Mouse (Mus musculus) C2C12 (cell line): ENCODE results near the gene Ctbp1. TPM values are rescaled to one million over a fixed set of nuclear protein-coding genes. Genes with fewer than 3 reads are reported as not detected.

Source experiments
- H3K27me3 ChIP-seq: one replicate; pipeline ENCODE4 v1.6.1; 2011; ENCODE audit not compliant: control insufficient read depth, insufficient read depth, insufficient read length
- H3K36me3 ChIP-seq: one replicate; pipeline ENCODE4 v1.6.1; 2011; ENCODE audit not compliant: control insufficient read depth, insufficient read depth
- H3K4me3 ChIP-seq: one replicate; pipeline ENCODE4 v1.5.1; 2011; ENCODE audit warnings: mild to moderate bottlenecking, control low read depth; ENCODE audit not compliant: poor library complexity, insufficient read depth, severe bottlenecking
- H3K79me2 ChIP-seq: one replicate; pipeline ENCODE4 v1.6.1; 2011; ENCODE audit not compliant: control insufficient read depth, insufficient read depth
- H3K79me3 ChIP-seq: one replicate; pipeline ENCODE4 v1.6.1; 2011; ENCODE audit warnings: low read depth, control low read depth
- H3ac ChIP-seq: one replicate; pipeline ENCODE3; 2011; ENCODE audit warnings: low read depth; ENCODE audit not compliant: control insufficient read depth, insufficient read length
- CEBPB ChIP-seq: IDR thresholded peaks from one replicate; pipeline ENCODE4 v1.6.1; 2011; ENCODE audit warnings: low read depth, mild to moderate bottlenecking, control low read depth, moderate library complexity
- CTCF ChIP-seq: IDR thresholded peaks from one replicate; pipeline ENCODE4 v1.5.1; 2011; ENCODE audit not compliant: control insufficient read depth, insufficient read depth, insufficient read length
- FOSL1 ChIP-seq: IDR thresholded peaks from one replicate; pipeline ENCODE4 v1.8.0; 2011; ENCODE audit warnings: mild to moderate bottlenecking, low read length; ENCODE audit not compliant: poor library complexity, insufficient read depth, severe bottlenecking
- MAX ChIP-seq: IDR thresholded peaks from one replicate; pipeline ENCODE4 v1.6.1; 2011; ENCODE audit warnings: mild to moderate bottlenecking, control low read depth
- MYOD1 ChIP-seq: IDR thresholded peaks from one replicate; pipeline ENCODE4 v1.6.1; 2011; ENCODE audit warnings: low read depth; ENCODE audit not compliant: control insufficient read depth, insufficient read length
- MYOG ChIP-seq: IDR thresholded peaks from one replicate; pipeline ENCODE4 v1.6.1; 2011; ENCODE audit not compliant: control insufficient read depth, insufficient read length; ENCODE audit errors: extremely low read depth
- USF1 ChIP-seq: IDR thresholded peaks from one replicate; pipeline ENCODE4 v1.6.1; 2011; ENCODE audit warnings: low read depth, mild to moderate bottlenecking, control low read depth, moderate library complexity
- polyA plus RNA-seq: library from polyadenylated mRNA; unstranded; fragments of >200 nt; fragmentation: generic; extraction: Trizol; gene quantifications from one replicate; pipeline ENCODE4 v1.2.1, GENCODE M21; 2012; ENCODE audit warnings: missing spikeins

Gene Ctbp1
- polyA plus RNA-seq, 1 experiment = 242 TPM

DNA sequence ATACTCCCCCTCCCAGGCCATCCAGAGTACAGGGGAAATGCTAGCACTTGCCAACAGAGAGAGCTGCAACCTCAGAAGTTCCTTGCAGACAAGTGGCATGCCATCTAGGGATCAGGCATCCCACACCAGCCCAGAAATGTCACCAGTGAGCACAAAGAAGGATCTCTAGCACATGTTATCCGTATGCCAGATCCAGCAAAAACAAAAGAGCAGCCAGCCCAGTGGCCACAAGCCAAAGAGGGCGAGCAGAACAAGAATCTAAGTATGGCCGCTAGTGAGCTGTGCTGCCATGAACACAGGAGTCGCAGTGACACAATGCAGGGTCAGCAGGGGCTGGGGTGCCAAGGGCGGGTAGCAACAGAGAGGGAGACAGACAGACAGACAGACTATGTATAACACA is 44.5 kb downstream of the Ctbp1 start:
- Histone ChIP-seq H3ac (no peak overlapping the region), H3K36me3 (no peaks in the 10 kb centered on the region), H3K79me3 (no peaks in the 10 kb centered on the region), H3K27me3 (peaks cover 4% of the 10 kb centered on the region), H3K4me3 (no peak overlapping the region), H3K79me2 (no peaks in the 10 kb centered on the region)
- no peak for TF ChIP-seq CTCF
- TF ChIP-seq USF1 = no peak
- no peak for TF ChIP-seq MAX
- no peak for TF ChIP-seq MYOD1
- no peak for TF ChIP-seq MYOG
- no peak for TF ChIP-seq CEBPB
- no peak for TF ChIP-seq FOSL1

DNA sequence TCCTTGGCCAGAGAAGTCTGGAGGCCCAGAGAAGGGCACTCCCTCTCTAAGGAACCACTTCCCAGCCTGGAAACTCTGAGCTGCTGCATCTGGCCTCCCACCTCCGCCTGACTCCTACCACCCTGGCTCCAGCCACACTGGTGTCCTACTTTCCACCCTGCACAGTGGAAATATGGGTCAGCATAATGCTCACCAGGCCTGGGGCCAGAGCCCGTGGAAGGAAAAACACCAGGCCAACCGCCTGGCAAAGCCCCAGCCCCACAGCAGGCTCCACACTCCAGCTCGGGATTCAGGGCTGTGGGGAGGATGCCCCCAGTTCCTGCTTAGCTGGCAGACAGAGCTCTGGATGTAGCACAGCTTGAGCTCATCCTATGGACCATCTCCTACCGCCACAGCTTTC is 46.4 kb downstream of the Ctbp1 start:
- H3K4me3 ChIP-seq = no peak overlapping the region
- no peak for TF ChIP-seq USF1
- TF ChIP-seq MYOG = no peak
- no peak for TF ChIP-seq CTCF
- no peak for TF ChIP-seq FOSL1
- TF ChIP-seq CEBPB = no peak
- no peak for TF ChIP-seq MYOD1
- TF ChIP-seq MAX = no peak
- H3ac ChIP-seq = no peak overlapping the region

DNA sequence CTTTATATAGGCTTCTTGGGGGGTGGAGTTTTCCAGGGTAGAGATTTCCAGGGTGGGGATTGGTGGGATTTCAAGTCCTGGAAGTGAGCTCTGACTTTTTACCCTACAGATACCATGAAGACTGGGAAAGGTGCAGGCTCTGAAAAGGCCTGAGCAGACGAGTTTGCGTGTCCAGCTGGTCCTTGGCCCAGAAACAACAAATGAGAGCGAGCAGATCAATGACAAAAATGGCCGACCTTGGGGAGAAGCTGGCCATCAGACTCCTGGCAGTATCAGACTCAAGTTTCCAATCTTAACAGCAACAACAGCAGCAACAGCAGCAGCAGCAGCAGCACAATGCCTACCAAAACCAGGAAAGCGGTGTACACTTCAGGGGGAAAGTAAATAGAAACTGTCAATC is 49.1 kb downstream of the Ctbp1 start:
- Histone ChIP-seq H3K27me3 (peaks cover 4% of the 10 kb centered on the region), H3K79me2 (no peaks in the 10 kb centered on the region), H3ac (no peak overlapping the region), H3K4me3 (no peak overlapping the region), H3K36me3 (no peaks in the 10 kb centered on the region), H3K79me3 (no peaks in the 10 kb centered on the region)
- TF ChIP-seq CTCF (no peak), CEBPB (no peak), USF1 (no peak), FOSL1 (no peak), MAX (no peak), MYOD1 (no peak), MYOG (no peak)

More for the DNA sequence above, 46.4 kb downstream of the Ctbp1 start:
- Histone ChIP-seq H3K79me2 (no peaks in the 10 kb centered on the region), H3K36me3 (no peaks in the 10 kb centered on the region), H3K27me3 (peaks cover 4% of the 10 kb centered on the region), H3K79me3 (no peaks in the 10 kb centered on the region)

DNA sequence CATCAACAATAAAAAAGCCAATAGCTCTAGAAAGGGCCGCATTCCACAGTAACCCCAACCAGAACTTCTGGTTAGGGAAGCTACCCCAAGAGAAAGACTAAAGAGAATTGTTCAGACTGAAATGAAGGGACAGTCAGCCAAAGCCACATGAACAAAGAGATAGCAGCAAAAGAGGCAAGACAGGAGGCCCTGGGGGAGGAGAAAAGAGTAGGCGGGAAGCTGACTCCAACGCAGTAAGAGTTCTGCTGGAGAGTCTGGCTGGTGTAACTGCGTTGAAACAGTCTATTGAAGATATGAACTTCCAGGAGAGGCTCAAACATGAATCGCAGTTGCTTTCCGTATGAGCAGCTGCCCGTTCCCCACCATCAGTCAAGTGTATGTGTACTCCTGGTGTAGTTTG is 50.3 kb downstream of the Ctbp1 start:
- no peaks in the 10 kb centered on the region for H3K79me3 ChIP-seq
- no peak overlapping the region for H3ac ChIP-seq
- H3K4me3 ChIP-seq = no peak overlapping the region
- TF ChIP-seq CTCF = no peak
- no peak for TF ChIP-seq USF1
- TF ChIP-seq CEBPB = no peak
- TF ChIP-seq MAX = no peak
- no peak for TF ChIP-seq MYOD1
- TF ChIP-seq FOSL1 = no peak
- no peak for TF ChIP-seq MYOG
- H3K79me2 ChIP-seq = no peaks in the 10 kb centered on the region
- no peaks in the 10 kb centered on the region for H3K36me3 ChIP-seq
- H3K27me3 ChIP-seq = peaks cover 1% of the 10 kb centered on the region

DNA sequence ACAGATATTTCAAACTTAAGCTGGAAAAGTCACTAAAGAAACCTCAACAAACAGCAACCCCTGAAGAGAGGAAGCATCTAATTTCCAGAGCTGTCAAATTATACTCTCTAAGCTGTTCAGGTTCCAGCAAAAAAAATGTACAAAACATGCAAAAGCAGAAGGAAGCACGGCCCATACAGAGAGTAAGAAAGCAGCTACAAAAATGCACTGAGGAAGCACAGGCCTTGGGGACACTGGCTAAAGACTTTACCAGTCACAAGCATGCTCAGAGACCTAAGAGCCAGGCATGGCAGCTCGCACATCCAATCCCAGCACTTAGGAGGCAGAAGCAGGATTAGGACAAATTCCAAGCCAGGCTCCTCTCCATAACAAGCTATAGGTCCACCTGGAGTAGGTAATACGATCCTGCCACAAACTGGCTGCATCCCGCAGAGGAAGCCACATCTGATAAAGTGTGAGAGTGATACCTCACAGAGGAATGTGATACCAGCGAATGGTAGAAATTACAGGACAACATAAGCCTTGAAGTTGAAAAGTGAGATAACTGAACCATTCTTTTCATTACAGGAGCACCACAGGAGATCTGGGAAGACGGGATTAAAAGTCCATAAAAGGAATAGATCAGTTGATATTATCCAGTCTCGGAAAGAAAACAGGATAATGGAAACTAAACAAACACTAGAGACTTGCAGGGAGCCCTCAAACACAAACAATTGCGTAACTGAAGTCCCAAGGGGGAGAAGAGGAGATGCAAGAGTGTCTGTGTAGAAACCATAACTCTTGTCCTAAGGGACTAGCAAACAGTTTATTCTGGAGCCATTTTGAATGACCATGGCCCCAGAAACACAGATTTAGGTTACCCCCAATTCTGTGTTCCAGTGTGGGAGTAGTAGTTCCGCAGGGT is 51.7 kb downstream of the Ctbp1 start:
- no peaks in the 10 kb centered on the region for H3K79me2 ChIP-seq
- H3K4me3 ChIP-seq = no peak overlapping the region
- TF ChIP-seq FOSL1 (no peak), USF1 (no peak), MYOD1 (no peak), CEBPB (peak; percentile 68)
- no peaks in the 10 kb centered on the region for H3K36me3 ChIP-seq
- H3ac ChIP-seq = no peak overlapping the region
- H3K27me3 ChIP-seq = no peaks in the 10 kb centered on the region
- no peaks in the 10 kb centered on the region for H3K79me3 ChIP-seq

DNA sequence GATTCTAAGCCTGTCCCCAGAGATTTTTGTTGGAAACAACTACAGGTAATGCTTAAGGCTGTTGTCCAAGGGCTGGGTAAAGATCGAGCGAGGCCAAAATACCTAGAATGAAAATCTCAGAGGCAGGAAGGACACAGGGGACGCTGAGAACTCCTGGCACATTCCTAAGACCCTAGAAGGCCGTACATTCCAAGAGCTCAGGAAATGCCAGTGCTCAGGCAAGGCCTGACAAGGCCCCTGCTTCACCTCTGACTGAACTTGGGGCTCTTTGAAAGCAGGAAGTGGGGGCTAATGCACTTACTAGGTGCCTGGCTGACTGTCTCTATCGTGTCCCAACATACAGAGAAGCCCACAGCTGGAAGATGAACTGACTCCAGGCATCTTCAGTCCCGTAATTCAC is 52.4 kb downstream of the Ctbp1 start:
- Histone ChIP-seq H3K36me3 (no peaks in the 10 kb centered on the region), H3K4me3 (no peak overlapping the region), H3K79me3 (no peaks in the 10 kb centered on the region), H3K27me3 (no peaks in the 10 kb centered on the region), H3K79me2 (no peaks in the 10 kb centered on the region), H3ac (no peak overlapping the region)
- TF ChIP-seq FOSL1 (no peak), MYOD1 (no peak), CEBPB (no peak), MAX (no peak), USF1 (no peak), CTCF (no peak), MYOG (no peak)
